Mouse (Mus musculus) myocyte (in vitro differentiated cells): ENCODE results near the gene Golga5. TPM values are rescaled to one million over a fixed set of nuclear protein-coding genes. Genes with fewer than 3 reads are reported as not detected.

Experiments
- H3K27me3 ChIP-seq: one replicate; pipeline ENCODE4 v1.6.1; 2011; ENCODE audit not compliant: control insufficient read depth, insufficient read depth, insufficient read length
- H3K36me3 ChIP-seq: one replicate; pipeline ENCODE4 v1.6.1; 2011; ENCODE audit not compliant: control insufficient read depth, insufficient read depth
- H3K4me2 ChIP-seq: one replicate; pipeline ENCODE4 v1.6.1; 2011; ENCODE audit warnings: low read depth, control low read depth
- H3K4me3 ChIP-seq: one replicate; pipeline ENCODE4 v1.5.1; 2011; ENCODE audit warnings: mild to moderate bottlenecking, control low read depth, moderate library complexity
- H3K79me2 ChIP-seq: one replicate; pipeline ENCODE4 v1.6.1; 2011; ENCODE audit not compliant: control insufficient read depth, insufficient read depth
- H3ac ChIP-seq: one replicate; pipeline ENCODE4 v1.6.1; 2011; ENCODE audit not compliant: control insufficient read depth, insufficient read length
- CEBPB ChIP-seq: IDR thresholded peaks from 2 replicates; pipeline ENCODE4 v1.6.1; 2011; ENCODE audit warnings: mild to moderate bottlenecking, moderate library complexity; ENCODE audit not compliant: poor library complexity, insufficient read depth, severe bottlenecking
- E2F4 ChIP-seq: IDR thresholded peaks from one replicate; pipeline ENCODE4 v1.6.1; 2011; ENCODE audit warnings: mild to moderate bottlenecking, control low read depth, moderate library complexity; ENCODE audit not compliant: insufficient read depth
- MAX ChIP-seq: IDR thresholded peaks from one replicate; pipeline ENCODE4 v1.6.1; 2011; ENCODE audit warnings: low read depth, mild to moderate bottlenecking, control low read depth
- MYOD1 ChIP-seq, 3 experiments: IDR thresholded peaks; one replicate each; pipeline ENCODE4 v1.6.1; 2011; ENCODE audit warnings: control low read depth in 2 of 3, low read depth in 2 of 3, mild to moderate bottlenecking in 2 of 3, moderate library complexity in 1 of 3; ENCODE audit not compliant: insufficient read length in 2 of 3, control insufficient read depth in 1 of 3
- MYOG ChIP-seq, 3 experiments: IDR thresholded peaks; one replicate each; pipeline ENCODE4 v1.6.1; 2011; ENCODE audit warnings: control low read depth in 2 of 3, low read depth in 2 of 3, mild to moderate bottlenecking in 2 of 3; ENCODE audit not compliant: insufficient read length in 2 of 3, control insufficient read depth in 1 of 3, insufficient read depth in 1 of 3
- POLR2A ChIP-seq: IDR thresholded peaks from one replicate; pipeline ENCODE4 v1.6.1; 2011; ENCODE audit warnings: low read depth, mild to moderate bottlenecking, control low read depth, moderate library complexity; ENCODE audit not compliant: insufficient read length
- POLR2AphosphoS2 ChIP-seq: IDR thresholded peaks from one replicate; pipeline ENCODE4 v1.6.1; 2011; ENCODE audit warnings: low read depth, control low read depth; ENCODE audit not compliant: insufficient read length
- REST ChIP-seq: IDR thresholded peaks from one replicate; pipeline ENCODE4 v1.6.1; 2011; ENCODE audit warnings: mild to moderate bottlenecking, control low read depth, moderate library complexity; ENCODE audit not compliant: insufficient read depth, insufficient read length
- SRF ChIP-seq: IDR thresholded peaks from one replicate; pipeline ENCODE4 v1.6.1; 2011; ENCODE audit warnings: low read depth; ENCODE audit not compliant: control insufficient read depth, insufficient read length
- TCF12 ChIP-seq: IDR thresholded peaks from one replicate; pipeline ENCODE4 v1.6.1; 2011; ENCODE audit warnings: mild to moderate bottlenecking, control low read depth; ENCODE audit not compliant: poor library complexity, insufficient read depth, severe bottlenecking
- TCF3 ChIP-seq: IDR thresholded peaks from one replicate; pipeline ENCODE4 v1.6.1; 2011; ENCODE audit warnings: low read depth, control low read depth; ENCODE audit not compliant: insufficient read length
- USF1 ChIP-seq: IDR thresholded peaks from one replicate; pipeline ENCODE4 v1.6.1; 2011; ENCODE audit warnings: low read depth, mild to moderate bottlenecking, control low read depth, moderate library complexity
- polyA plus RNA-seq: library from polyadenylated mRNA; unstranded; fragments of >200 nt; fragmentation: generic; extraction: Trizol; gene quantifications from one replicate; pipeline ENCODE4 v1.2.1, GENCODE M21; 2012; ENCODE audit warnings: missing spikeins

Gene Golga5
- polyA plus RNA-seq, 1 experiment, result 13.2 TPM

- Histone ChIP-seq H3K4me3 (no peak overlapping the region), H3K36me3 (peaks cover 32% of the 10 kb centered on the region), H3ac (no peak overlapping the region), H3K27me3 (no peaks in the 10 kb centered on the region), H3K4me2 (no peak overlapping the region), H3K79me2 (no peaks in the 10 kb centered on the region)
- no peak for TF ChIP-seq MYOD1 (IDR thresholded peaks at IDR 0.05; ENCODE audit: control insufficient read depth in 1 of 3, insufficient read length in 2 of 3, low read depth in 2 of 3)
- TF ChIP-seq POLR2A, result no peak
- no peak for TF ChIP-seq E2F4
- TF ChIP-seq MAX, result no peak
- TF ChIP-seq CEBPB, result no peak
These were observed 29.0 kb downstream of the Golga5 start for GRCm38 (mm10) chr12:102497905-102498304.

GRCm38 (mm10) chr12:102498726-102499125, 29.8 kb downstream of the Golga5 start:
- TF ChIP-seq POLR2AphosphoS2, result no peak
- TF ChIP-seq SRF, result no peak
- no peak for TF ChIP-seq MAX
- no peak for TF ChIP-seq TCF12
- TF ChIP-seq MYOD1 (IDR thresholded peaks at IDR 0.05; ENCODE audit: control insufficient read depth in 1 of 3, insufficient read length in 2 of 3, low read depth in 2 of 3), result no peak
- TF ChIP-seq REST, result no peak
- TF ChIP-seq POLR2A, result no peak
- no peak for TF ChIP-seq USF1
- TF ChIP-seq E2F4, result no peak
- TF ChIP-seq MYOG (IDR thresholded peaks at IDR 0.05; ENCODE audit: control insufficient read depth in 1 of 3, insufficient read depth in 1 of 3, insufficient read length in 2 of 3, low read depth in 2 of 3), result no peak
- TF ChIP-seq CEBPB, result no peak
- no peak for TF ChIP-seq TCF3
- Histone ChIP-seq H3K4me2 (no peak overlapping the region), H3K4me3 (no peak overlapping the region), H3K36me3 (peaks cover 32% of the 10 kb centered on the region), H3K27me3 (no peaks in the 10 kb centered on the region), H3ac (no peak overlapping the region), H3K79me2 (no peaks in the 10 kb centered on the region)

- Histone ChIP-seq H3K4me3 (no peak overlapping the region), H3K36me3 (peaks cover 32% of the 10 kb centered on the region), H3K27me3 (no peaks in the 10 kb centered on the region), H3K4me2 (no peak overlapping the region), H3K79me2 (no peaks in the 10 kb centered on the region), H3ac (no peak overlapping the region)
- TF ChIP-seq TCF12 (no peak), REST (no peak), MYOG (IDR thresholded peaks at IDR 0.05; ENCODE audit: control insufficient read depth in 1 of 3, insufficient read depth in 1 of 3, insufficient read length in 2 of 3, low read depth in 2 of 3) (no peak), E2F4 (no peak), SRF (no peak), POLR2AphosphoS2 (no peak), POLR2A (no peak), CEBPB (no peak), TCF3 (no peak), MYOD1 (IDR thresholded peaks at IDR 0.05; ENCODE audit: control insufficient read depth in 1 of 3, insufficient read length in 2 of 3, low read depth in 2 of 3) (no peak), USF1 (no peak), MAX (no peak)
These were observed 30.3 kb downstream of the Golga5 start for GRCm38 (mm10) chr12:102499210-102499609.

- Histone ChIP-seq H3K4me2 (no peak overlapping the region), H3K4me3 (no peak overlapping the region), H3ac (no peak overlapping the region), H3K27me3 (no peaks in the 10 kb centered on the region), H3K36me3 (peaks cover 29% of the 10 kb centered on the region), H3K79me2 (no peaks in the 10 kb centered on the region)
- TF ChIP-seq TCF3 (no peak), MYOD1 (IDR thresholded peaks at IDR 0.05; ENCODE audit: control insufficient read depth in 1 of 3, insufficient read length in 2 of 3, low read depth in 2 of 3) (no peak), MYOG (IDR thresholded peaks at IDR 0.05; ENCODE audit: control insufficient read depth in 1 of 3, insufficient read depth in 1 of 3, insufficient read length in 2 of 3, low read depth in 2 of 3) (no peak), USF1 (no peak), E2F4 (no peak), POLR2AphosphoS2 (no peak), POLR2A (no peak)
These were observed 30.8 kb downstream of the Golga5 start for GRCm38 (mm10) chr12:102499723-102500122.

GRCm38 (mm10) chr12:102501038-102501437, 32.1 kb downstream of the Golga5 start:
- no peak overlapping the region for H3K4me2 ChIP-seq
- TF ChIP-seq USF1 (no peak), POLR2A (no peak), MYOG (IDR thresholded peaks at IDR 0.05; ENCODE audit: control insufficient read depth in 1 of 3, insufficient read depth in 1 of 3, insufficient read length in 2 of 3, low read depth in 2 of 3) (no peak), TCF3 (no peak), CEBPB (no peak), TCF12 (no peak)
- peaks cover 20% of the 10 kb centered on the region for H3K36me3 ChIP-seq
- H3K4me3 ChIP-seq, result no peak overlapping the region
- no peaks in the 10 kb centered on the region for H3K27me3 ChIP-seq
- H3ac ChIP-seq, result no peak overlapping the region
- no peaks in the 10 kb centered on the region for H3K79me2 ChIP-seq
